Mouse (Mus musculus) myocyte (in vitro differentiated cells): ENCODE results near the gene Tdgf1. TPM values are rescaled to one million over a fixed set of nuclear protein-coding genes. Genes with fewer than 3 reads are reported as not detected.

Experiments
- H3K27me3 ChIP-seq: one replicate; pipeline ENCODE4 v1.6.1; 2011; ENCODE audit not compliant: control insufficient read depth, insufficient read depth, insufficient read length
- H3K36me3 ChIP-seq: one replicate; pipeline ENCODE4 v1.6.1; 2011; ENCODE audit not compliant: control insufficient read depth, insufficient read depth
- H3K4me2 ChIP-seq: one replicate; pipeline ENCODE4 v1.6.1; 2011; ENCODE audit warnings: low read depth, control low read depth
- H3K4me3 ChIP-seq: one replicate; pipeline ENCODE4 v1.5.1; 2011; ENCODE audit warnings: mild to moderate bottlenecking, control low read depth, moderate library complexity
- H3K79me2 ChIP-seq: one replicate; pipeline ENCODE4 v1.6.1; 2011; ENCODE audit not compliant: control insufficient read depth, insufficient read depth
- H3ac ChIP-seq: one replicate; pipeline ENCODE4 v1.6.1; 2011; ENCODE audit not compliant: control insufficient read depth, insufficient read length
- CEBPB ChIP-seq: IDR thresholded peaks from 2 replicates; pipeline ENCODE4 v1.6.1; 2011; ENCODE audit warnings: mild to moderate bottlenecking, moderate library complexity; ENCODE audit not compliant: poor library complexity, insufficient read depth, severe bottlenecking
- E2F4 ChIP-seq: IDR thresholded peaks from one replicate; pipeline ENCODE4 v1.6.1; 2011; ENCODE audit warnings: mild to moderate bottlenecking, control low read depth, moderate library complexity; ENCODE audit not compliant: insufficient read depth
- MAX ChIP-seq: IDR thresholded peaks from one replicate; pipeline ENCODE4 v1.6.1; 2011; ENCODE audit warnings: low read depth, mild to moderate bottlenecking, control low read depth
- MYOD1 ChIP-seq, 3 experiments: IDR thresholded peaks; one replicate each; pipeline ENCODE4 v1.6.1; 2011; ENCODE audit warnings: control low read depth in 2 of 3, low read depth in 2 of 3, mild to moderate bottlenecking in 2 of 3, moderate library complexity in 1 of 3; ENCODE audit not compliant: insufficient read length in 2 of 3, control insufficient read depth in 1 of 3
- MYOG ChIP-seq, 3 experiments: IDR thresholded peaks; one replicate each; pipeline ENCODE4 v1.6.1; 2011; ENCODE audit warnings: control low read depth in 2 of 3, low read depth in 2 of 3, mild to moderate bottlenecking in 2 of 3; ENCODE audit not compliant: insufficient read length in 2 of 3, control insufficient read depth in 1 of 3, insufficient read depth in 1 of 3
- POLR2A ChIP-seq: IDR thresholded peaks from one replicate; pipeline ENCODE4 v1.6.1; 2011; ENCODE audit warnings: low read depth, mild to moderate bottlenecking, control low read depth, moderate library complexity; ENCODE audit not compliant: insufficient read length
- POLR2AphosphoS2 ChIP-seq: IDR thresholded peaks from one replicate; pipeline ENCODE4 v1.6.1; 2011; ENCODE audit warnings: low read depth, control low read depth; ENCODE audit not compliant: insufficient read length
- REST ChIP-seq: IDR thresholded peaks from one replicate; pipeline ENCODE4 v1.6.1; 2011; ENCODE audit warnings: mild to moderate bottlenecking, control low read depth, moderate library complexity; ENCODE audit not compliant: insufficient read depth, insufficient read length
- SRF ChIP-seq: IDR thresholded peaks from one replicate; pipeline ENCODE4 v1.6.1; 2011; ENCODE audit warnings: low read depth; ENCODE audit not compliant: control insufficient read depth, insufficient read length
- TCF12 ChIP-seq: IDR thresholded peaks from one replicate; pipeline ENCODE4 v1.6.1; 2011; ENCODE audit warnings: mild to moderate bottlenecking, control low read depth; ENCODE audit not compliant: poor library complexity, insufficient read depth, severe bottlenecking
- TCF3 ChIP-seq: IDR thresholded peaks from one replicate; pipeline ENCODE4 v1.6.1; 2011; ENCODE audit warnings: low read depth, control low read depth; ENCODE audit not compliant: insufficient read length
- USF1 ChIP-seq: IDR thresholded peaks from one replicate; pipeline ENCODE4 v1.6.1; 2011; ENCODE audit warnings: low read depth, mild to moderate bottlenecking, control low read depth, moderate library complexity
- polyA plus RNA-seq: library from polyadenylated mRNA; unstranded; fragments of >200 nt; fragmentation: generic; extraction: Trizol; gene quantifications from one replicate; pipeline ENCODE4 v1.2.1, GENCODE M21; 2012; ENCODE audit warnings: missing spikeins

The Tdgf1 gene
- polyA plus RNA-seq, 1 experiment: not detected

GRCm38 (mm10) chr9:110989141-110989540, 43.2 kb upstream of the Tdgf1 start:
- Histone ChIP-seq H3ac (no peak overlapping the region), H3K36me3 (no peaks in the 10 kb centered on the region), H3K4me2 (no peak overlapping the region), H3K4me3 (no peak overlapping the region), H3K79me2 (no peaks in the 10 kb centered on the region), H3K27me3 (peaks cover 8% of the 10 kb centered on the region)
- TF ChIP-seq POLR2A: no peak
- TF ChIP-seq USF1: no peak
- no peak for TF ChIP-seq CEBPB
- TF ChIP-seq MYOD1 (IDR thresholded peaks at IDR 0.05; ENCODE audit: control insufficient read depth in 1 of 3, insufficient read length in 2 of 3, low read depth in 2 of 3): no peak
- TF ChIP-seq POLR2AphosphoS2: no peak
- no peak for TF ChIP-seq E2F4
- no peak for TF ChIP-seq MAX
- no peak for TF ChIP-seq MYOG (IDR thresholded peaks at IDR 0.05; ENCODE audit: control insufficient read depth in 1 of 3, insufficient read depth in 1 of 3, insufficient read length in 2 of 3, low read depth in 2 of 3)
- TF ChIP-seq SRF: no peak
- TF ChIP-seq TCF3: no peak
- no peak for TF ChIP-seq REST
- TF ChIP-seq TCF12: no peak

DNA sequence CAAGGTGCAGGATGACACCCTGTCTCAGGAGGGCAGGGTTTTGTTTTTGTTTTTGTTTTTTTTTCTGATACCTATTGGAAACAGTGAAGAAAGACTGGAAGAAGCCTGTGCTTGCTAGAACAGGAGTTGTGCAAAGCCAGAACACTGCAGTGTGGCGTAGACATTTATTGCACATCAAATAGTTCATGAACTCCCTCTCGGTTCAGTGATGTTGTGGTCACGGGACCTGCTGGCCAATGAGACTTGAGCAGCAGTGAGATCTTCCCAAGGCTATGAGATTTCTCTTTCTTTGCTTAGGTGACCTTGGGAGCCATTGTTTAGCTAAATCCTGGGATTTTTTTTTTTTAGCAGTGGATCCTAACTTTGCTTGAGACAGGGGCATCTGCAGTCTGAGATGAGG, 42.1 kb upstream of the Tdgf1 start:
- H3K4me3 ChIP-seq: no peak overlapping the region
- H3K79me2 ChIP-seq: no peaks in the 10 kb centered on the region
- TF ChIP-seq TCF12 (no peak), USF1 (no peak), MYOD1 (IDR thresholded peaks at IDR 0.05; ENCODE audit: control insufficient read depth in 1 of 3, insufficient read length in 2 of 3, low read depth in 2 of 3) (no peak), MAX (no peak), POLR2A (no peak), E2F4 (no peak), REST (no peak), TCF3 (no peak), POLR2AphosphoS2 (no peak), SRF (no peak), CEBPB (no peak), MYOG (IDR thresholded peaks at IDR 0.05; ENCODE audit: control insufficient read depth in 1 of 3, insufficient read depth in 1 of 3, insufficient read length in 2 of 3, low read depth in 2 of 3) (no peak)
- no peaks in the 10 kb centered on the region for H3K36me3 ChIP-seq
- H3K4me2 ChIP-seq: no peak overlapping the region
- no peak overlapping the region for H3ac ChIP-seq
- peaks cover 8% of the 10 kb centered on the region for H3K27me3 ChIP-seq

DNA sequence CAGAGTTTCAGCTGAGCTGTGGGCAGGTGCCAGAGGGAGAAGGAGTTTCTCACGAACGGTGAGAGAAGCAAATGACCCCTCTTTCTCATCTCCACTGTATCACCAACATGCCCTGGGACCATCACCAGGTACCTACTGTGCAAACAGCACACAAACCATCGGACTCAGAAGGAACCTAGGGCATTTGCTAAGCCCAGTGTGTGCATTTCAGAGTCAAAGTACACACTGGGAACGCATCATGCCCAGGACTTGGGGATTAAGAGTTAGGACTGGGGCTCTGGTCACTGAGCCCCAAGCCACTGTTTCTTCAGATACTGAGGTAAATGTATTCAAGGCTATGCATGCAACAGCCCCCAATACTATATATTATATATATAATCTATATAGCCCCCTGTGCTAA, 41.4 kb upstream of the Tdgf1 start:
- TF ChIP-seq TCF12: no peak
- TF ChIP-seq USF1: no peak
- TF ChIP-seq POLR2A: no peak
- no peak for TF ChIP-seq MYOG (IDR thresholded peaks at IDR 0.05; ENCODE audit: control insufficient read depth in 1 of 3, insufficient read depth in 1 of 3, insufficient read length in 2 of 3, low read depth in 2 of 3)
- no peak for TF ChIP-seq MYOD1 (IDR thresholded peaks at IDR 0.05; ENCODE audit: control insufficient read depth in 1 of 3, insufficient read length in 2 of 3, low read depth in 2 of 3)
- TF ChIP-seq MAX: no peak
- TF ChIP-seq SRF: no peak
- TF ChIP-seq E2F4: no peak
- no peak for TF ChIP-seq POLR2AphosphoS2
- no peak for TF ChIP-seq CEBPB
- no peak for TF ChIP-seq TCF3
- no peak for TF ChIP-seq REST
- Histone ChIP-seq H3K4me3 (no peak overlapping the region), H3K4me2 (no peak overlapping the region), H3K36me3 (no peaks in the 10 kb centered on the region), H3K27me3 (peaks cover 7% of the 10 kb centered on the region), H3K79me2 (no peaks in the 10 kb centered on the region), H3ac (no peak overlapping the region)

DNA sequence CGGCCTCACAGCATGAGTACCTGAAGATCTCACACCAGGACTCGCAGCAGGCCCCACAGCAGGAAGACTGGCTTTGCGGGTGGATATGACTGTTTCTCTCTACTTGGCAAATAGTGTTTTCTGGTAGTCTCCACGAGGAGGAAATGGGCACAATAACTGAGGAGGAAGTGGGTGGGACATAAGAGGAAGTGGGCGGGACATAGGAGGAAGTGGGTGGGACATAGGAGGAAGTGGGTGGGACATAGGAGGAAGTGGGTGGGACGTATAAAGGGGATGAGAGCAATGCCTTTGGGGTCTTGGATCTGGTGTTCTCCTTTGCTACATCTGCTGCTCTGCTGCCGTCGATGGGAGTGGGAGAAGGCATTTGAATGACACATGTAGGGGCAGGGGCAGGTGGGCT, 40.0 kb upstream of the Tdgf1 start:
- H3K36me3 ChIP-seq: no peaks in the 10 kb centered on the region
- TF ChIP-seq TCF12: no peak
- no peak for TF ChIP-seq MYOG (IDR thresholded peaks at IDR 0.05; ENCODE audit: control insufficient read depth in 1 of 3, insufficient read depth in 1 of 3, insufficient read length in 2 of 3, low read depth in 2 of 3)
- no peak for TF ChIP-seq SRF
- TF ChIP-seq POLR2AphosphoS2: no peak
- TF ChIP-seq MYOD1 (IDR thresholded peaks at IDR 0.05; ENCODE audit: control insufficient read depth in 1 of 3, insufficient read length in 2 of 3, low read depth in 2 of 3): no peak
- no peak for TF ChIP-seq MAX
- no peak for TF ChIP-seq TCF3
- H3K79me2 ChIP-seq: no peaks in the 10 kb centered on the region
- no peaks in the 10 kb centered on the region for H3K27me3 ChIP-seq
- no peak overlapping the region for H3K4me3 ChIP-seq
- no peak overlapping the region for H3ac ChIP-seq
- H3K4me2 ChIP-seq: no peak overlapping the region

DNA sequence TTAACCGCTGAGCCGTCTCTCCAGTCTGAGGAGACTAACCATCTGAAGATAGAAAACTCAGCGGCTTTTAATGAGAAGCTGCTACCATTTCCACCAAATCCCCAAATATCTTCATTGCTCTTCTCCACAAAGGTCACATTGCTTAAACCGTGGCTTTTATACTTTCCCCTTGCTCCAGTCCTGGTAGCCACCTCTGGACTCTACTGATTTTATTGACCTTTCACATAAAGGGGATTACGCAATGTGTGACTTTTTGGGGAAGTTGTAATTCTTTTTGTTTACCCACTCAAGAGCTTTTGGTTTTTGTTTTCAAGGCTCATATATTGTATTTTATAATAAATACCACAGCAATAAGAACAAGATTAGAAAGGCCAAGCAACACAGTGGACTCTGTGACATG, 39.6 kb upstream of the Tdgf1 start:
- TF ChIP-seq REST (no peak), TCF3 (no peak), USF1 (no peak), TCF12 (no peak)
- Histone ChIP-seq H3K4me3 (no peak overlapping the region), H3ac (no peak overlapping the region), H3K4me2 (no peak overlapping the region), H3K36me3 (no peaks in the 10 kb centered on the region), H3K27me3 (no peaks in the 10 kb centered on the region), H3K79me2 (no peaks in the 10 kb centered on the region)
